Mouse (Mus musculus) embryonic facial prominence, embryonic 10.5 days (tissue): ENCODE data around the gene Aldh1l1. TPM values are rescaled to one million over a fixed set of nuclear protein-coding genes. Genes with fewer than 3 reads are reported as not detected.

ENCODE experiments used
- DNase-seq: peaks from one replicate; pipeline ENCODE4 v3.0.0-alpha.2; 2017; ENCODE audit warnings: low spot score
- H3K27ac ChIP-seq: fragments of 300-500 bp; sonication (generic); replicated peaks from 2 replicates; pipeline ENCODE4 v1.5.1; 2016; ENCODE audit warnings: mild to moderate bottlenecking
- H3K27me3 ChIP-seq: fragments of 300-500 bp; sonication (generic); replicated peaks from 2 replicates; pipeline ENCODE4 v1.6.1; 2016; ENCODE audit warnings: low read depth, mild to moderate bottlenecking; ENCODE audit not compliant: poor library complexity, severe bottlenecking
- H3K36me3 ChIP-seq: fragments of 300-500 bp; sonication (generic); replicated peaks from 2 replicates; pipeline ENCODE4 v1.6.1; 2016; ENCODE audit warnings: mild to moderate bottlenecking, moderate library complexity
- H3K4me1 ChIP-seq: fragments of 300-500 bp; sonication (generic); 2 replicates; pipeline ENCODE4 v1.6.1; 2016
- H3K4me3 ChIP-seq: fragments of 300-500 bp; sonication (generic); 2 replicates; pipeline ENCODE4 v1.5.1; 2016; ENCODE audit warnings: mild to moderate bottlenecking, moderate library complexity
- H3K9me3 ChIP-seq: fragments of 300-500 bp; sonication (generic); 2 replicates; pipeline ENCODE4 v1.6.1; 2016; ENCODE audit warnings: mild to moderate bottlenecking
- WGBS: fragments of 180-500 bp; shearing (Covaris S2); methylation state at CpG from one replicate; pipeline ENCODE4 v1.1.7; 2016; 5-methylcytosine and 5-hydroxymethylcytosine counted together
- polyA plus RNA-seq: library from polyadenylated mRNA; unstranded; fragments of >200 nt; fragmentation: Nextera tagmentation; extraction: Ambion mirVana; gene quantifications from 2 replicates; pipeline ENCODE4 v1.2.1, GENCODE M21; 2016

The Aldh1l1 gene
- polyA plus RNA-seq, 1 experiment from 2014 or later, result 2.1 TPM

DNA sequence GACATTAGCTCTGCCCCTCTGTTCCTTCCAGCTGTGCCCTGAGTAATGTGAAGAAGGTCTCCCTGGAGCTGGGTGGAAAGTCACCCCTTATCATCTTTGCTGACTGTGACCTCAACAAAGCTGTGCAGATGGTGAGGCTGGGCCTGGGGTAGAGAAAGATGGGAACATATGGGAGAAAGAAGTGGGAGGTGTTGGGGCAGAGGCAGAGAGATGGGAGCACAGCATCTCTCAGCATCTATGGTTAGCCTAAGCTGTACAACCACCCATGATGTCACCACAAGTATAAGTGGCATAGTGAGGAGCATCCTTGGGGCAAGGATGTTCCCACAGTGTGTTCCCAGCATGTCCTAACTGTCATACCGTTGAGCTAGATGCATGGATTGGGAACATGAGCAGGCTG, 104.5 kb downstream of the Aldh1l1 start:
- Histone ChIP-seq H3K27ac (no peak overlapping the region), H3K36me3 (no peaks in the 10 kb centered on the region), H3K27me3 (no peaks in the 10 kb centered on the region), H3K4me3 (no peak overlapping the region), H3K4me1 (peaks cover 5% of the 10 kb centered on the region; the same call in 1 of the 2 replicates), H3K9me3 (peaks cover 3% of the 10 kb centered on the region; the same call in 1 of the 2 replicates)
- WGBS, result 89% methylated on average over 1 of the region's 1 CpGs
- no peak for DNase-seq

DNA sequence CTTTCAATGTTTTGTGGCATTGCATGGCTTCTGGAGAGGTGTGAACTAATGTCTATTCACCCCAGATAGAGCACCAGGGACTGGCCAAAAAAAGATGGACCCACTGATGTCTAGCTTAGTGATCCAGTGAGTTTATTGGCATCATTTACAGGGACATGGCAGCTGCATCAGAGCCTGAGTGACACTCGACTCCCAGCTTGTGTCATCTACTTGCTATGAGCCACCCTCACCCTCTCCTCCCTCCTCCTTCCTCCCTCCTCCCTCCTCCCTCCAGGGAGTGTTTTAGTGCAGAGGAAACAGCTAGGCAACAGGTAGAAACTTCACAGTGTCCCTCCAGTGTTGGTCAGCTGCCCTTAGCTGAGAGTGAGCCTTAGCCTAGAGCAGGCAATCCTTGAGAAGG, 108.7 kb downstream of the Aldh1l1 start:
- 89% methylated on average over 1 of the region's 1 CpGs for WGBS
- no peaks in the 10 kb centered on the region for H3K4me1 ChIP-seq
- no peaks in the 10 kb centered on the region for H3K36me3 ChIP-seq
- DNase-seq, result no peak
- no peaks in the 10 kb centered on the region for H3K27me3 ChIP-seq
- peaks cover 5% of the 10 kb centered on the region; the same call in 1 of the 2 replicates for H3K9me3 ChIP-seq
- no peak overlapping the region for H3K4me3 ChIP-seq
- H3K27ac ChIP-seq, result no peak overlapping the region

DNA sequence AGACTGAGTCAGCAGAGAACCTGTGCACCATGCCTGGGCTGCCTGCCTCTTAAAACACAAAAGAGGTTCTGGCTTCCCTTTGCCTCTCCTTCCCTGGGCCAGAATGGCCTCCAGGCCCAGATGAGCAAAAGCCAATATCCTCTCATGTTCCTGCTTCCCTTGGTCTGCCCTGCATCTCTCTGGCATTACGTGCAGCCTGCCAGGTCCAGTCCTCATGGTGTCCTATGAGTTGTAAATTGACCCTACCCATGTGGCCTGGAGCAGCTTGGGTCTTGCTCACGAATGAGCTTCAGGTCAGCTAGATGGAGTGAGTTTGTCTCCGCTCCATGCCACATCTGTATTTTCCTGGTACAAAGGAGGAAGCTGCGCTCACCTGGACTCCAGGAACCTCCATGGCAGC, 110.8 kb downstream of the Aldh1l1 start:
- 86% methylated on average over 4 of the region's 4 CpGs for WGBS
- no peak for DNase-seq

DNA sequence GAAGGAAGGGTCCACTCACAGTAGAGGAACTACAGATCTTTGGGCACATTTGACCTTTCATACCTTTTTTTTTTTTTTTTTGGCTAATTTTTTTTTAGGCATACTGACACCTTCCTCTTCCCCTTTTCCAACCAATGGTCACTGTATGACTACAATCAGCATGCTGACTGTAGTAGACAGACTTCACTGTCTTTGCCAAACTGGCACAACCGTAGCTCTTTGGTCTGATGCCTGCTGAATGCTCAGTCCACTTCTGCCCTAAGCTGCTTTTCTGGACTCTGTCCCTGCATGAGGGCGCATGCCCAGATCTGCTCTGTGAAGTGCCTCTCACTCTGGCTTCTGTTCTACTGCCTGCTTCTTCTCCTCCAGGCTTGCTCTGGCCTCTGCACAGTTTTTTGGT, 111.4 kb downstream of the Aldh1l1 start:
- Histone ChIP-seq H3K4me1 (0 out of 2 replicates have a peak, but pooled peaks cover 4% of the 10 kb centered on the region), H3K36me3 (no peaks in the 10 kb centered on the region), H3K27ac (no peak overlapping the region), H3K9me3 (peaks cover 5% of the 10 kb centered on the region; the same call in 1 of the 2 replicates), H3K4me3 (no peak overlapping the region), H3K27me3 (peaks cover 11% of the 10 kb centered on the region; the same call in 1 of the 2 replicates)
- 88% methylated on average over 2 of the region's 2 CpGs for WGBS
- DNase-seq, result no peak

More for the DNA sequence above, 110.8 kb downstream of the Aldh1l1 start:
- H3K27me3 ChIP-seq, result peaks cover 6% of the 10 kb centered on the region; the same call in 1 of the 2 replicates
- H3K4me3 ChIP-seq, result no peak overlapping the region
- H3K36me3 ChIP-seq, result no peaks in the 10 kb centered on the region
- H3K4me1 ChIP-seq, result 0 out of 2 replicates have a peak, but pooled peaks cover 4% of the 10 kb centered on the region
- peaks cover 5% of the 10 kb centered on the region; the same call in 1 of the 2 replicates for H3K9me3 ChIP-seq
- no peak overlapping the region for H3K27ac ChIP-seq

DNA sequence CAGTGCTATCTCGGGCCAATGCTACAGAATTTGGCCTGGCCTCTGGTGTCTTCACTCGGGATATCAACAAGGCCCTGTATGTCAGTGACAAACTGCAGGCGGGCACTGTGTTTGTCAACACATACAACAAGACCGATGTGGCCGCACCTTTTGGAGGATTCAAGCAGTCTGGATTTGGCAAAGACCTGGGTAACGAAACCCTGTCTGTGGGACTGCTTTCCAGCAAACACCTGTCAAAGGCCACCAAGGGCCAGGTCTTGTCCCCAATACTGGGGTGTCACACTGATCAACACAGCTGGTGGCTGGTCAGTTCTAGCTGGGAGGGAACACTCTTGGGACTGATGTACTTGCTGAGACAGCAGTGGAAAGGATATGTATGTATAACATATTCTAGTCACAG, 112.0 kb downstream of the Aldh1l1 start:
- H3K27ac ChIP-seq, result no peak overlapping the region
- H3K9me3 ChIP-seq, result peaks cover 5% of the 10 kb centered on the region; the same call in 1 of the 2 replicates
- peaks cover 16% of the 10 kb centered on the region for H3K27me3 ChIP-seq
- DNase-seq, result no peak
- 90% methylated on average over 6 of the region's 6 CpGs for whole genome bisulfite sequencing
- H3K4me1 ChIP-seq, result 0 out of 2 replicates have a peak, but pooled peaks cover 4% of the 10 kb centered on the region
- H3K4me3 ChIP-seq, result no peak overlapping the region
- no peaks in the 10 kb centered on the region for H3K36me3 ChIP-seq

DNA sequence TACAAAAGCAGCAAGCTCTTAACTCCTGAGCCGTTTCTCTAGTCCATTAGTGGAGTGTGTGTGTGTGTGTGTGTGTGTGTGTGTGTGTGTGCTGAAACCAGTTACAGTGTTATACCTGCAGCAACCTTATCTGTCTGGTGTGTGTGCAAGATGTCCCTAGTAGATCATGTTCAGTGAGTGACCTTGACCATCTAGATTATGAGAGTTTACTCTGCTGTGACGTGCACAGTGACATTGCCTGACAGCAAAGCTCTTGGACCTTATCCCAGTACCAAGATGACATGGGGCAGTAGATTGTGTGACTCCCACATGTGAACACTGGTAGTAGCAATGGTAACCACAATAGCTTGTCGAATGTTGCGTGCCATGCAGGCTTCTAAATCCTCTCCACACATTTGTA, 114.1 kb downstream of the Aldh1l1 start:
- peaks cover 5% of the 10 kb centered on the region; the same call in 1 of the 2 replicates for H3K9me3 ChIP-seq
- H3K4me3 ChIP-seq, result no peak overlapping the region
- no peaks in the 10 kb centered on the region for H3K36me3 ChIP-seq
- H3K27ac ChIP-seq, result no peak overlapping the region
- H3K27me3 ChIP-seq, result peaks cover 21% of the 10 kb centered on the region
- peaks cover 11% of the 10 kb centered on the region; the same call in 1 of the 2 replicates for H3K4me1 ChIP-seq
- DNase-seq, result no peak
- 85% methylated on average over 4 of the region's 4 CpGs for WGBS

DNA sequence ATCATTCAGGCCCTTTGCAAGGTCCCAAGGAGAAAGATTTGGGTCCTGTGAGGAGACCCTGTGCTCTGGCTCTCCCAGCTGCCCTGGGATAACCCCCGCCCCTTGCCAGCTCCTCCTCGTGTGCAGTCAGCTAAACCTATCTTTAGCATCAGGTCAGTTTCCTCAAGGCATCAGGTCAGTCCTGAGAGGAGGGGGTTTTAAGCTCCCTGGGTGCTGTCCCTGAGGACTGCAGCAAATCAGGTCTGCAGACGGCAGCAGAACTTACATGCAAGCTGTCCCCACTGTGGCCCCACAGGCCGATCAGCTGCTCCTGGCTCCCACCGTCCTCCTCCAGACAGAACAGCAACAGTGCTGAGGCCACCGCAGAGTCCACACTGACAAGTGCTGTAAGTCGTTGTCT, 115.5 kb downstream of the Aldh1l1 start:
- peaks cover 12% of the 10 kb centered on the region for H3K4me1 ChIP-seq
- DNase-seq, result no peak
- H3K27me3 ChIP-seq, result peaks cover 34% of the 10 kb centered on the region
- no peaks in the 10 kb centered on the region for H3K36me3 ChIP-seq
- WGBS, result 59% methylated on average over 7 of the region's 7 CpGs
- H3K27ac ChIP-seq, result no peak overlapping the region
- H3K9me3 ChIP-seq, result no peaks in the 10 kb centered on the region
- H3K4me3 ChIP-seq, result no peak overlapping the region

DNA sequence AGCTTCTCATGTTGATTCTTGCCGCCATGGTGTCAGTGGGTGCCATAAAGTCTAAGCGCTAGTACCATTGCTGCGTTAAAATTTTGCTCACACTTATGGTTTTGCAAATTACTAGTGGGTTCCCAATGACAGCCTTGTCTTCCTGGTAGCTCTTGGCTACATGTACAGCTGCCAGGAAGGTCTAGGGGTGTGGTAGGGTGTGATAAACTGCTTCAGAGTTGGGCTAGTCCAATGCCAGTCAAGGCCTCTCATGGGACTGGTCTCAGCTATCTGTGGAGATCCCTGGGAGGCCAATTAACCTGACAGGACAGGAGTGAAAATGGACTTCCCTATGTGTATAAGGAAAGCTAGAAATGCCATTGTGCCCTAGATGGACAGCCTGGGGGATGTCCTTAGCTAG, 116.1 kb downstream of the Aldh1l1 start:
- Histone ChIP-seq H3K4me1 (peaks cover 18% of the 10 kb centered on the region), H3K36me3 (no peaks in the 10 kb centered on the region), H3K4me3 (no peak overlapping the region), H3K27ac (no peak overlapping the region), H3K27me3 (peaks cover 34% of the 10 kb centered on the region), H3K9me3 (no peaks in the 10 kb centered on the region)
- DNase-seq, result no peak
- WGBS, result 93% methylated on average over 3 of the region's 3 CpGs

DNA sequence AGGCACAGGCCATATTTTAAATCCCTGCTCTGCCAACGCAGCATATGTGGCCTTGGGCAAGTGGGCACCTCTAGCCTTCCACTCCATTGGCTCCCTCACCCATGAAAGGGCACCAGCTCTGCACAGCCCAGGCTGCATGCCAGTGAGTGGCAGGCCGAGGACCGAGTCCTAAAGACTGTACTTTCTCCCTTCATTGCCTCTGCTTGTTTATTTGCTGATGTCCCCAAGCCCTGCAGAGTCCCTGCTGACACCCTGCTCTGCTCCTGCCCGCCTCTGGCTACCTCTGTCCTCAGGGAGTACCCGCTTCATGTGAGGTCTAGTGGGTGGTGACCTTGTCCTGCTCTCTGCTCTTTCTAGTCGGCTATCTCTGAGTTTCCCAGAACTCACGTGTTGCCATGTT, 116.9 kb downstream of the Aldh1l1 start:
- 66% methylated on average over 7 of the region's 7 CpGs for WGBS
- no peaks in the 10 kb centered on the region for H3K9me3 ChIP-seq
- no peak overlapping the region for H3K4me3 ChIP-seq
- no peaks in the 10 kb centered on the region for H3K36me3 ChIP-seq
- peaks cover 19% of the 10 kb centered on the region for H3K4me1 ChIP-seq
- DNase-seq, result no peak
- H3K27me3 ChIP-seq, result peaks cover 34% of the 10 kb centered on the region
- no peak overlapping the region for H3K27ac ChIP-seq

DNA sequence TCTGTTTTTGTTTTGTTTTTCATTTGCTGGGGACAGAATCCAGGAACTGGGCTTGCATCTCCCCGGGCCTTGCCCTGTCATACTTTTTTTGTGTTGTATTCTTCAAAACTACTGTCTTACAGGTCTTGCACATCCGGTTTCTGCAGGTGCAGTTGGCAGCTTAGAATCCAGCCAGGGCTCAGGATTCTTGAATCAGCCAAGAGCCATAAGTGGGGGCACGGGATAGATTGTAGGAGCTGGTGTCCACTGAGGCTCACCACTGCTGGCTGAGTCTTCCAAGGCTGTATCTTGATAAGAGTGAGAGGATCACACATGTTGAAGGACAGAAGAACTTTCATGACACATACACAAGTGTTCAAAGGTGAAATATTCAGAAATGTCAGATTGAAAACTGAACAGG, 117.9 kb downstream of the Aldh1l1 start:
- WGBS, result 60% methylated on average over 3 of the region's 3 CpGs
- DNase-seq, result no peak
- peaks cover 19% of the 10 kb centered on the region for H3K4me1 ChIP-seq
- H3K9me3 ChIP-seq, result no peaks in the 10 kb centered on the region
- H3K36me3 ChIP-seq, result no peaks in the 10 kb centered on the region
- no peak overlapping the region for H3K27ac ChIP-seq
- H3K4me3 ChIP-seq, result peak overlapping the region; percentile 65
- peaks cover 34% of the 10 kb centered on the region for H3K27me3 ChIP-seq

DNA sequence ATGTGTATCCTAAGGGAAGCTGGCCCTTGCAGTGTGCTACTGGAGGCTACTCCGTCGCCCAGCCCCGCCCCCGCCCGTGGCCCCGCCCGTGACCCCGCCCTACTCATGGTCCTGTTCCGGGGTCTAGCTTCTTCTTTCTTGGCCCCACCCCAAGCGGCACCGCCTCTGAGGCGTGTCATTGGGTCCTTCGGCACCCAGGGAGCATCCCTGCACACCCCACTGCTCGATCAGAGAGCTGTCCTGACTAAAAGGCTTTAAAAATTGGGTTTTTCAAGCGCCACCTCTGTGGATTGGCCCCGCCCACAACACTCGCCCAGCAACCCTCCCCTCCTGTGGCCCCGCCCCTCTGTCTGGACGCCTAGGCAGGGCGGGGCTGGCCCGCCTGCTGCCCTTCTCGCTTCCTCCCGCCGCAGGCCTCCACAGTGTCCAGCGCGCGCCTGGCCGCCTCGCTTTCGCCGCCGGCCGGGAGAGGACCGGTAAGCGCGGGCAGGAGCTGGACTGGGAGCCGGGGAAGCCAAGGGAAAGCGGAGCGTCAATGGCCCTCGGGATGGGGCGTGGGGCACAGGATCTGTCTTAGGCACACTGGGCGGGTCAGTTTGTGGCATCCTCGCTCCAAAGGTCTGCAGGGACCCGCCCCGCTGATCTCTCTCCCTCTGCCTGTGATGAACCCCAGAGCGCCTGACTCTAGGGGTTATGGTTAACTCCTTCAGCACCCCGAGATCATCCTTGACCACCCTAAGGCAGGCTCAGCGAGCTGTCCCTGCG, 118.5 kb downstream of the Aldh1l1 start, which contains the start of gene Slc41a3:
Gene Slc41a3 (plus strand): TSS at position 193 of the 765 bp plus-strand sequence.
- H3K9me3 ChIP-seq, result no peaks in the 10 kb centered on the region
- peak within 1 kb of the TSS; percentile 82 for H3K27ac ChIP-seq
- under 1% methylated on average over 49 of the region's 49 CpGs for WGBS
- peaks cover 19% of the 10 kb centered on the region for H3K4me1 ChIP-seq
- H3K27me3 ChIP-seq, result peaks cover 34% of the 10 kb centered on the region
- no peaks in the 10 kb centered on the region for H3K36me3 ChIP-seq
- peak; percentile 92 for DNase-seq
- peak within 1 kb of the TSS; percentile 65 for H3K4me3 ChIP-seq

DNA sequence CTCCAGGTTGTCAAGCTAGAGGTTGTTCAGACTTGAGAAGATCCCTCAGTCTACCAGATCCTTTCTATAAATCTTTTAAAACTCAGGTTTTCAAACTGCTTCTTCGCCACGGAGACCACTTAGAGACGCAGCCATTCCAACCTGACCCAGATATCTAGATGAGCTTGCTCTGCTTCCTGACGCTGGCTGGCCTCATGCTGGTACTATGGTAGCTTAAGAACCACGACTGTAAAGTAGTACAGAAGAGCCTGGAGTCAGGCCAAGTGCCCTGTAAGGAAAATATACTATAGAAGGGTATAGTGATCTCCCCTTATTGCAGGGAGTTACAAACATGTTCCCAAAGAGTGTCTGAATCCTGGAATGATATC, 119.1 kb downstream of the Aldh1l1 start:
- Histone ChIP-seq H3K27me3 (peaks cover 34% of the 10 kb centered on the region), H3K9me3 (no peaks in the 10 kb centered on the region), H3K4me1 (peaks cover 19% of the 10 kb centered on the region), H3K4me3 (peak overlapping the region; percentile 65), H3K27ac (peak overlapping the region; percentile 82; the same call in 1 of the 2 replicates), H3K36me3 (no peaks in the 10 kb centered on the region)
- 19% methylated on average over 5 of the region's 5 CpGs for WGBS
- DNase-seq, result no peak

DNA sequence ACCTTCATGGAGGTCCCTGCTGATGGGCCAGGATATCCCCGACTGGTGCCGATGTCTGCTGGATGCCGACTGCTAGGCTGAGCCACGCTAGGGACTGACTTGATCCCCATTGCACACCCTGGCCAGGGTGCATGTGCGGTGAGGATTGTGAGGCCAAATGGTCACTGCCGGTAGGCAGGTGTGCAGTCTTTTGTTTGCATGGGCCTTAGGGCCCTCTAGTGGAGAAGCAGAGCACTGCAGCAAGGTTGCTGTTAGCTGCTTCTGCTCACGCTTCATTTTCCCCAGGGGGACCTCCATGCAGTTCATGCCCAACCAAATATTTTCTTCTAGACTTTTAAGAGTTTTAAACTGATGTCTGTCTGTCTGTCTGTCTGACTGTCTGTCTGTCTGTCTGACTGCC, 120.3 kb downstream of the Aldh1l1 start:
- H3K27ac ChIP-seq, result no peak overlapping the region
- H3K9me3 ChIP-seq, result no peaks in the 10 kb centered on the region
- 23% methylated on average over 7 of the region's 7 CpGs for WGBS
- peaks cover 18% of the 10 kb centered on the region for H3K4me1 ChIP-seq
- no peak overlapping the region for H3K4me3 ChIP-seq
- no peaks in the 10 kb centered on the region for H3K36me3 ChIP-seq
- peaks cover 34% of the 10 kb centered on the region for H3K27me3 ChIP-seq
- DNase-seq, result peak; percentile 81
